Mouse (Mus musculus) heart, adult 9 months (tissue): ENCODE measurements around the gene Ephx4.
A peak's percentile ranks its signal among the peaks of the same experiment; 100 is the strongest.

Experiments
- DNase-seq, 2 experiments: peaks; one replicate each; pipeline ENCODE4 v3.0.0; 2022; ENCODE audit warnings: low spot score in 2 of 2

The Ephx4 gene

DNA sequence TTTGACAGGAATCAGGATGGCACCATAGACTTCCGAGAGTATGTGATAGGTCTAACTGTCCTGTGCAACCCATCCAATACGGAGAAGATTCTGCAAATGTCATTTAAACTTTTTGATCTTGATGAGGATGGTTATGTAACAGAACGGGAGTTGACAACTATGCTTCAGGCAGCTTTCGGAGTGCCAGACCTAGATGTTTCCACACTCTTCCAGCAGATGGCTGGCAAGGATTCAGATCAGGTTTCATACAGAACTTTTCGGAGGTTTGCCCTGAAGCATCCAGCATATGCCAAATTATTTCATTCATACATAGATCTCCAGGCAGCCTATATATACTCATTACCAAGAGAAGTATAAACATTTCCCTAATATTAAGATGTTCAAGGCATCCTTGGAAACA, 31.5 kb downstream of the Ephx4 start:
- no peak for DNase-seq

GRCm38 (mm10) chr5:107436185-107436584, 33.6 kb downstream of the Ephx4 start:
- no peak for DNase-seq

DNA sequence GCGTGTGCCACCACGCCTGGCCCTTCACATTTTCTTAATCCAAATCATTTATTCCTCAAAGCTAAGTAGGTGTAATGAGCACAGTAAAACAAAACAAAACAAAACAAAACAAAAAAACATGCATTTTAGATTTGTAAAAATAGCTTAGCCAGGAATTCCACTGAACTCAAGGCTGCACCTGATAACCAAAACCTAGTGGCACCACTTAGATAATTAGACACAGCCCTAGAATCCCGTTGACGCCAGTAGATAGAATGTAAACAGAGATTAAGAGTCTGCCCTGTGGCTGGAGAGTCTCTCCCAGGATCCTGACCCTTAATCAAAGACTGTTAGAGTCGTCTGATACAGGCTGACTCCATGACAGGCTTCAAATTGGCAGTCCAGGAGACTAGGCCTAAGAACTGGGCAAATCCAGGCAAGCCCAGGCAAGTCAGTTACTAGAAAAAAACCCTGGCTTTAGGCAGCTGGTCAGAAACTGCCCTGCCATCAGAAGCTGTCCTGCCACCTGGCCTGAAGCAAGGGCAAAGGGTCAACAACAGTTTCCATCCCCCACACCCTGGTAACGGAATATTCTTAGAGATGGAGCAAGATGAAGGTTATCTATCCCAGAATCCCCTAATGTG, 34.2 kb downstream of the Ephx4 start:
- DNase-seq, result no peak

- peak; percentile 92 to 93 for DNase-seq
Observed at GRCm38 (mm10) chr5:107437464-107438281, 35.1 kb downstream of the Ephx4 start, which contains the start of gene Btbd8. TSS of gene Btbd8 (plus strand) at chr5:107437997.

GRCm38 (mm10) chr5:107438353-107438752, 35.8 kb downstream of the Ephx4 start:
- DNase-seq, result no peak

DNA sequence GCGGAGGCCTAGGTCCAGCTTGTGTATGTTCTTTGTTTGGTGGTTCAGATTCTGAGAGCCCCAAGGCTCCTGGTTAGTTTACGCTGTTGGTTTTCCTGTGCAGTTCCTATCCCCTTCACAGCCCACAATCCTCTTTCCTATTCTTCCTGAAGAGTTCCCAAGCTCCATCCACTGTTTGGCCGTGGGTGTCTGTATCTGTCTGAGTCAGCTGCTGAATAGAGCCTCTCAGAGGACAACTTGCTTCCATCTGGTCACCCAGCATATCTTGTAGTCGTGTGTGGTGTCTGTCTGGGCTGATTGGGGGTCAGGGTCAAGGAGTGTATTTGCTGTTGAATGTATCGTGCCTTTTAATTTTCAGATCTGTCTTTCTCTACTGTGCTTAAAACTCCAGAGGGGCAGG, 39.3 kb downstream of the Ephx4 start:
- DNase-seq, result no peak

GRCm38 (mm10) chr5:107444251-107444650, 41.7 kb downstream of the Ephx4 start:
- no peak for DNase-seq

GRCm38 (mm10) chr5:107447977-107448376, 45.4 kb downstream of the Ephx4 start:
- DNase-seq, result no peak

- DNase-seq, result no peak
Observed at GRCm38 (mm10) chr5:107448784-107449183, 46.2 kb downstream of the Ephx4 start.

DNA sequence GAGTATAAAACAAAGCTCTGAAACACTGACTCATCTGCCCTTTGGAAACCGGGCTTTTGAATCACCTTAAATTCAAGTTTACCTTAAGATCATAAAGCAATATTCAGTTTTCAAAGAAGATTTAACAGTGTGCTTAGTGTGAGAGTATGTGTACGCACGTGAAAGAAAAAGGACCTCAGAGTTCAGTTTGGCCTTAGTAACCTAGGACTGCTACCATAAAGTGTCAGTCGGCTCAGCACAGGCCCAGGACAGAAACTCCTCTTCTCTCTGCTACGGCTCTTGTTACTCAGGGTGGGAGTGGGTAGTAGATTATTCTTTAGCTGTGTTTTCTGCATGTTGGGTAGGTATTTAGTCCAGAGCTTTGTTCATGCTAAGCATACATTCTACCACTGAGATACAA, 47.1 kb downstream of the Ephx4 start:
- no peak for DNase-seq

DNA sequence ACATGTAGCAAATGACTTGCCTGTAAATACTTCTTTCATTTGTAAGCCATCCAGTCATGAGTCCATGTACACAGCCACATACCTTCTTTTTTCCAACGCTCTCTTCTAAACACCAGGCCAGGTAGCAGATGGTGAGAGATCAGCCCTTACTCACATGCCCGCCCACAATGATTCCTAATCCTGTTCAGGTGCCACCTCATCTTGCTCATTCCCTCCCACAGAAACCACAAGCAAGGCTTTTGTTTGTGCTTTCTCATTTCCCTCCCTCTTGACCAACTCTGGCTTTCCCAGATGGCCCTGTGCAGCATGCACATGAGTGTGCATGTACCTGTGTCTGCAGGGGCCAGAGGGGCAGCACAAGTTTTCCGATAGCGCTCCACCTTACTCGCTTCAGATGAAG, 47.8 kb downstream of the Ephx4 start:
- no peak for DNase-seq

DNA sequence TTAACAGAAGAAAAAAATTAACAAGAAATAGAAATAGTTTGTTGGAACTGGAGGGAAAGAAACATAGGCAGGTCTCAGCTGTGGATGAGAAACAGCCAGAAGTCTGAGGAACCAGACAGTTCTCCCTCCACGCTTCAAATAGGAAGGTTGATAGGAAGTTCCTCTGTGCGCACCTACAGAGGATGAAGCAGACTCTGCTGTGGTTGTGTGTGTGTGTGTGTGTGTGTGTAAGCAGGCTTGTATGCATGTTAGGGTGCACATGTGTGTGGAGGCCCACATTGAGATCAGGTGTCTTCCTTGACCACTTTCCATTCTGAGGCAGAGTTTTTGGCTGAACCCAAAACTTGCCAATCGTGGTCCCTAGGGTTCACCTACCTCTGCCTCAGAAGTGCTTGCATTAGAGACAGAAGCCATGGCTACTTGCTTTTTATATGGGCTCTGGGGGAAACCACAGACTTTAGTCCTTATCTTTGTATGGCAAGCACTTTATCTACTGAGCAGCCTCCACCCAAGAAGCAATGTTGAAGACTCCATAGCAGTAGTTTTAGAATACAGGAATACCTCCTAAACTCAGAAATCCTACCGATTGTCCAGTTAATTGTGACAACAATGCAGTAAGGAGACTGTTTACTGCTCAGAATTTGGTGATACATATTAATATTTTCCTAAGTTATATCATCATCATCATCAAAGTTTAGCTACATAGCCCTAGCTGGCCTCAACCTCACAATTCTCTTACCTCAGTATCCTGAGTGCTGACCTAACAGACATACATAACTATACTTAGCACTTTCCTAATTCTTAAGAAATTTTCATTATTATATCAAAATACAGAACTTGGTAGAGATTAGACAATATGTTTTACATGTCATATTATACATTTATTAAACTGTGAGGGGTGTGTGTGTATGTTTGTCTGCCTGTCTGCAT, 59.9 kb downstream of the Ephx4 start:
- DNase-seq, result no peak

DNA sequence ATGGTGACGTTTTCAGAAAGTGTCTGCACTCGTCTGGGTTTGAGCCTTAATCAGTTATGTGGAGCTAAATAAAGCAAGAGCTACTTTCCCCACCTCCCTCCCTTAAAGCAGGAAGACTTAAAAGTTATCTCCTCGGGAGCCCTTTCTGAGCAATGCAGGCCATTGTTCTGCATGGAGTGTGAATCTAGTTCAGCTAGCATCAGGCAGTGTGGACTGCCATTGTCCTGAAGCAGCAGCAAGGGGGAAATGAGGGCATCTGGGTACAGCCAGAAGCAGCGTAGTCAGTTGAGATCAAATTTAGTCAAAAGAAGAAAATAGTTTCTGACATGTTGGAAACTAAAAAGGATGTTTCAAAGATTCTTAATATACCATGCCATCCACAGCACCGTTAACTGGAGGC, 64.0 kb downstream of the Ephx4 start:
- no peak for DNase-seq

GRCm38 (mm10) chr5:107467098-107467497, 64.6 kb downstream of the Ephx4 start:
- no peak for DNase-seq

DNA sequence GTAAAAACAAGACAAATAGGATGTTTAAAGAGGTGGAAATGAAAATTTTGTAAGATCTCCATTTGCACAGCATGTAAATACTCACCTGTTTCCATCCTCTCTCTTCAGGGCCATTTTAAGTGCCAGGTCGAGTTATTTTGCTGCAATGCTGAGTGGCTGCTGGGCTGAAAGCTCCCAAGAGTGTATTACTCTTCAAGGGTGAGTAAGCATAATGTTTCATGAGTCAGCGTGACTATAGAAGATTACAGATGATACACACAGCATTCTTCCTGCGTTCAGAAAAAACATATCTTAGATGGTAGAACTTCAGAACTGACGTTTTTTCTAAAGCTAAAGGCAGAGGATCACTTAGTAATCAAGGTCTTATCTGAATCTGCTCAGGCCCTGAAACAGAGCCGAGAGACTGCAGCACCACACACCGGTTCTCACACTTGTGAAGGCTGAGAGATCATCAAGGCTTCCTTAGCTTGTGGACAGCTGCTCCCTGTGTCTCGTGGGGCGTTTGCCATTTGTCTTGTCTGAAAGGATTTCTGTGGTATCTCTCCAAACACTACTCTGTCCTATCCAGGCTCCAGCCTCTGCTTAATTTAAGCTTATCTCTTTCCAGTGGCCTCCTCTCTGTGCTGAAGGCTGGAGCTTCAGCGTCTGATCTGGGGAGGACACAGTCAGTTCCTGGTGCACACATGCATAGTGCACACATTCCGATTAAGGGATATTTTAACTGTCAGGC, 68.2 kb downstream of the Ephx4 start:
- no peak for DNase-seq
